Mouse (Mus musculus) forebrain, embryonic 12.5 days (tissue): ENCODE data around the gene Mycl. TPM values are rescaled to one million over a fixed set of nuclear protein-coding genes. Genes with fewer than 3 reads are reported as not detected.
A peak's percentile ranks its signal among the peaks of the same experiment; 100 is the strongest.

ENCODE experiments used
- ATAC-seq: fragments of 200-750 bp; cut with Nextera tagmentation; 2 replicates; pipeline ENCODE4 v1.8.0; 2017; ENCODE audit warnings: moderate TSS enrichment; ENCODE audit not compliant: low FRiP score
- H3K27ac ChIP-seq: fragments of 300-500 bp; sonication (generic); 2 replicates; pipeline ENCODE4 v1.5.1; 2016; ENCODE audit warnings: mild to moderate bottlenecking
- H3K27me3 ChIP-seq: fragments of 300-500 bp; sonication (generic); 2 replicates; pipeline ENCODE4 v1.6.1; 2016; ENCODE audit warnings: mild to moderate bottlenecking
- H3K36me3 ChIP-seq: fragments of 300-500 bp; sonication (generic); replicated peaks from 2 replicates; pipeline ENCODE4 v1.6.1; 2016; ENCODE audit warnings: mild to moderate bottlenecking
- H3K4me1 ChIP-seq: fragments of 300-500 bp; sonication (generic); 2 replicates; pipeline ENCODE4 v1.6.1; 2016
- H3K4me2 ChIP-seq: fragments of 300-500 bp; sonication (generic); 2 replicates; pipeline ENCODE4 v1.6.1; 2016; ENCODE audit warnings: mild to moderate bottlenecking, moderate library complexity
- H3K4me3 ChIP-seq: fragments of 300-500 bp; sonication (generic); replicated peaks from 2 replicates; pipeline ENCODE4 v1.5.1; 2016; ENCODE audit warnings: mild to moderate bottlenecking
- H3K9ac ChIP-seq: fragments of 300-500 bp; sonication (generic); 2 replicates; pipeline ENCODE4 v1.6.1; 2016; ENCODE audit warnings: mild to moderate bottlenecking
- H3K9me3 ChIP-seq: fragments of 300-500 bp; sonication (generic); 2 replicates; pipeline ENCODE4 v1.6.1; 2016
- WGBS: fragments of 180-500 bp; shearing (Covaris S2); methylation state at CpG from one replicate; pipeline ENCODE4 v1.1.7; 2016; 5-methylcytosine and 5-hydroxymethylcytosine counted together
- polyA plus RNA-seq: library from polyadenylated mRNA; unstranded; fragments of >200 nt; fragmentation: Nextera tagmentation; extraction: Ambion mirVana; gene quantifications from 2 replicates; pipeline ENCODE4 v1.2.1, GENCODE M21; 2016

Mycl gene
- polyA plus RNA-seq: 84.0 and 84.3 TPM in 2 replicates

- Histone ChIP-seq H3K4me1 (peaks cover 30% of the 10 kb centered on the region), H3K9me3 (no peaks in the 10 kb centered on the region), H3K27me3 (no peaks in the 10 kb centered on the region), H3K4me3 (peak within 1 kb of the TSS; percentile 88), H3K9ac (peak within 1 kb of the TSS; percentile 94), H3K27ac (peak within 1 kb of the TSS; percentile 96), H3K36me3 (peaks cover 7% of the 10 kb centered on the region), H3K4me2 (peak within 1 kb of the TSS; percentile 86)
- WGBS: under 1% methylated on average over 69 of the region's 69 CpGs
- ATAC-seq: peak; percentile 74
Observed at GRCm38 (mm10) chr4:122995404-122996220, at the start of gene Mycl. TSS of gene Mycl (plus strand) at chr4:122995652.

DNA sequence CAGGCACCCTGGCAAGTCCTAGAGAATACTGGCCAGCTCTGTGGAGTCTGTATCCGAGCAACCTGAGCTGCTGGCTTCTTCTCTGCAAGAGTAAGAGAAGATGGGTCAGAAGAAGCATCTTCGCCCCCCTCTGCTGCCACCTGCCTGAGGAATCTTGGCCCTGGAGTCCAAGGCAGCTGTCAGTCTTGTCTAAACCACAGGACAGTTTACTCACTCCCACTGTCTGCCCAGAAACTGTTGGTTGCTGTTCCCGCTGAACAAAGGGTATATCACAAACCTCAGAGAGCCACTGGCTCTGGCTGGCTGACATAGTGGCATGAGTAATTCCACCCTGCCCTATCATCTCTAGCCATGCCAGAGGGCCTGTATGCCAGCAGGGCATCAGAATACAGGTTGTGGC is 48.2 kb upstream of the Mycl start:
- 91% methylated on average over 3 of the region's 3 CpGs for WGBS
- peaks cover 62% of the 10 kb centered on the region for H3K36me3 ChIP-seq
- H3K4me1 ChIP-seq: no peaks in the 10 kb centered on the region
- H3K9ac ChIP-seq: no peak overlapping the region
- no peak overlapping the region for H3K27ac ChIP-seq
- H3K9me3 ChIP-seq: no peaks in the 10 kb centered on the region
- H3K4me2 ChIP-seq: no peak overlapping the region
- H3K4me3 ChIP-seq: no peak overlapping the region
- no peak for ATAC-seq
- H3K27me3 ChIP-seq: no peaks in the 10 kb centered on the region

DNA sequence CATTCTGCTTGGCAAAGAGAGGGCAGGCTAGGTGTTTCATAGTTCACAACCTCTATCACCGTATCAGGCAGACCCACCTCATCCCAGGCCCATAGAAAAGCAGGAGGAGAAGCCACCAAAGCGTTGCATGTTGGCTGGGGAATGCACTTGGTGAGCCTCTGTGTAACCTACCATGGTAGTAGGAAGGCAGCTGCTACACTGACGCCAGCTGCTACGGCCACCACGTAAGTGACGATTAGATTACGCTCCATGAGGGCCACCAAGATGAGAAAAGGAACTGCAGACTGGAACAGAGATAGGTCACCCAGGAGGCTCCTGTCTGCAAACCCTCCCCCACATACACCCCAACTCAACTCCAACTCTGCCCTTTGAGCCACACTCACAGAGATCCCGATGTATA is 46.4 kb upstream of the Mycl start:
- Histone ChIP-seq H3K4me2 (no peak overlapping the region), H3K4me1 (no peaks in the 10 kb centered on the region), H3K27ac (no peak overlapping the region), H3K36me3 (peaks cover 64% of the 10 kb centered on the region), H3K9ac (no peak overlapping the region), H3K9me3 (no peaks in the 10 kb centered on the region), H3K4me3 (no peak overlapping the region), H3K27me3 (no peaks in the 10 kb centered on the region)
- no peak for ATAC-seq
- 95% methylated on average over 8 of the region's 8 CpGs for WGBS

GRCm38 (mm10) chr4:122954680-122955411 is 40.6 kb upstream of the Mycl start:
- 63% methylated on average over 5 of the region's 5 CpGs for WGBS
- Histone ChIP-seq H3K27me3 (no peaks in the 10 kb centered on the region), H3K4me2 (peak overlapping the region; percentile 50)

DNA sequence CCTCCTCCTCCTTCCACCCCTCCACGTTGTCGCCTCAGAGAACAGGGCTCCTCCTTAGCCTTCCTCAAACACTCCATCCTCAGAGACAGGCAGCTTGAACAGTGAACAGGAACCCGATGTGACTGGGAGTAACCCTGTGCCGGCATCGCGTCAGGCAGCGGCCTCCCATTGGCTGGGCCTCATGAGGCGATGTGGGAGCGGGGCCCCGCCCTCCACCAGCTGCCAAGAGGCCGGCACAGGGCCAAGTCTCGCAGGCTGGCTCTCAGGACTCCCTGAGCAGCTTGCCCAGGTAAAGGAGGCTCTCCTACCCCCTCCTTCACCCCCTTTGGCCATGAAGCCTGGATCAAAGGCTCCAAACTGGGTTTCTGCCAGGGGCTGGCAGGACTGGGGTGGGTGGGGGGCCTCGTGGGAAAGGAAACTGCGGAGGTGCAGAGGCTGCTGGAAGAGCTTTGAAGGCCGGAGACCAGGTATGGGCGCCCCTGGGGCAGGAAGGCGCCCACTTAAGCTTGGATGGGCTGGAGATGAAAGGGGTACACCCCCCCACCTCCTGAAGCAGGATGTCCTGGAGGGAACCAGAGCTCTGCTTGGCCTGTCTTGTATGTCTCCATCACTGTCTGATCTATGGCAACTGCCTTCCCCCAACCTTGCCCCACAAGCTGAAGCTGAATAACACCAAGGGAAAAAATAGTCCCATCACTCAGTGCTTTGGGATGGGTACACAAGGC is 39.9 kb upstream of the Mycl start:
- peak overlapping the region; percentile 23 for H3K4me3 ChIP-seq
- H3K4me2 ChIP-seq: peak overlapping the region; percentile 50
- H3K27me3 ChIP-seq: no peaks in the 10 kb centered on the region
- no peaks in the 10 kb centered on the region for H3K9me3 ChIP-seq
- 10% methylated on average over 17 of the region's 17 CpGs for WGBS
- peak overlapping the region; percentile 5; the same call in 1 of the 2 replicates for H3K9ac ChIP-seq
- peak overlapping the region; percentile 93 for H3K27ac ChIP-seq
- H3K4me1 ChIP-seq: peaks cover 38% of the 10 kb centered on the region
- peaks cover 41% of the 10 kb centered on the region for H3K36me3 ChIP-seq
- peak; percentile 96 for ATAC-seq

More at GRCm38 (mm10) chr4:122954680-122955411, 40.6 kb upstream of the Mycl start:
- H3K9ac ChIP-seq: no peak overlapping the region
- ATAC-seq: no peak; the same call in 1 of the 2 replicates
- no peaks in the 10 kb centered on the region for H3K9me3 ChIP-seq
- peaks cover 35% of the 10 kb centered on the region for H3K4me1 ChIP-seq
- peak overlapping the region; percentile 93 for H3K27ac ChIP-seq
- peaks cover 48% of the 10 kb centered on the region for H3K36me3 ChIP-seq
- H3K4me3 ChIP-seq: peak overlapping the region; percentile 23

GRCm38 (mm10) chr4:122956301-122956700 is 39.2 kb upstream of the Mycl start:
- no peak for ATAC-seq
- Histone ChIP-seq H3K4me2 (no peak overlapping the region), H3K27me3 (no peaks in the 10 kb centered on the region), H3K4me3 (no peak overlapping the region), H3K9me3 (no peaks in the 10 kb centered on the region), H3K27ac (0 out of 2 replicates have a peak overlapping the region, but pooled peaks have one; percentile 36), H3K9ac (no peak overlapping the region), H3K4me1 (peaks cover 41% of the 10 kb centered on the region), H3K36me3 (peaks cover 34% of the 10 kb centered on the region)
- 88% methylated on average over 4 of the region's 6 CpGs for WGBS

DNA sequence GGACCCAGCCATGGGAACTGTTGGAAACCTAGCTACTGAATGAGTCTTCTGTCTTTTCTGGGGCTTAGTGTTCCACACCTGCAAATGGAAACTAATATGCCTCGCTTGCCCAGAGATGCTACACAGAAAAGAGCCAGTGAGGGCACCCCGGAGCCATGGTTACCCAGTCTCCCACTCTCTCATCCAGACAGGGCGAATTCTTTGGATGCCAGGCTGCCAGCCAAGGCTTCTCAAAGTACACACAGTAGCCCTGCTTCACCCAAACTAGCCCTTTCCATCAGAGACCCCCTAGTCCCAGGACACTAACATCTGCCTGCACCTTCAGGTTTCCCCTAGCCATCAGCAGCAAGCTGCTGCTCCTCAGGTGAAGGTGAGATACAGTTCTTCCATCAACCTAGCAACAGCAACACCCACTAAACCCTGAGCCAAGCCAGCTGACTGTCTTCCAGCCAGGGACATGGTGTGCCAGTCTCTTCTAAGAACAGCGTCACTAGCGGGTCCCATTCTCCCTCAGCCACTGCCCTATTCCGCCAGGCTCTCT is 36.9 kb upstream of the Mycl start:
- Histone ChIP-seq H3K27me3 (0 out of 2 replicates have a peak, but pooled peaks cover 7% of the 10 kb centered on the region), H3K4me2 (0 out of 2 replicates have a peak overlapping the region, but pooled peaks have one; percentile 17), H3K4me3 (no peak overlapping the region), H3K36me3 (peaks cover 27% of the 10 kb centered on the region), H3K4me1 (peaks cover 60% of the 10 kb centered on the region), H3K9me3 (no peaks in the 10 kb centered on the region), H3K9ac (no peak overlapping the region), H3K27ac (peak overlapping the region; percentile 42; the same call in 1 of the 2 replicates)
- WGBS: 86% methylated on average over 6 of the region's 6 CpGs
- no peak for ATAC-seq

- 4% methylated on average over 8 of the region's 8 CpGs for WGBS
- no peak overlapping the region; the same call in 1 of the 2 replicates for H3K27ac ChIP-seq
- peak overlapping the region; percentile 96 for H3K4me2 ChIP-seq
- no peaks in the 10 kb centered on the region for H3K9me3 ChIP-seq
- peaks cover 56% of the 10 kb centered on the region for H3K4me1 ChIP-seq
- H3K9ac ChIP-seq: peak overlapping the region; percentile 69
- H3K36me3 ChIP-seq: peaks cover 23% of the 10 kb centered on the region
- ATAC-seq: no peak
- 0 out of 2 replicates have a peak, but pooled peaks cover 7% of the 10 kb centered on the region for H3K27me3 ChIP-seq
- peak overlapping the region; percentile 65 for H3K4me3 ChIP-seq
Observed at GRCm38 (mm10) chr4:122959816-122960215, 35.6 kb upstream of the Mycl start.

DNA sequence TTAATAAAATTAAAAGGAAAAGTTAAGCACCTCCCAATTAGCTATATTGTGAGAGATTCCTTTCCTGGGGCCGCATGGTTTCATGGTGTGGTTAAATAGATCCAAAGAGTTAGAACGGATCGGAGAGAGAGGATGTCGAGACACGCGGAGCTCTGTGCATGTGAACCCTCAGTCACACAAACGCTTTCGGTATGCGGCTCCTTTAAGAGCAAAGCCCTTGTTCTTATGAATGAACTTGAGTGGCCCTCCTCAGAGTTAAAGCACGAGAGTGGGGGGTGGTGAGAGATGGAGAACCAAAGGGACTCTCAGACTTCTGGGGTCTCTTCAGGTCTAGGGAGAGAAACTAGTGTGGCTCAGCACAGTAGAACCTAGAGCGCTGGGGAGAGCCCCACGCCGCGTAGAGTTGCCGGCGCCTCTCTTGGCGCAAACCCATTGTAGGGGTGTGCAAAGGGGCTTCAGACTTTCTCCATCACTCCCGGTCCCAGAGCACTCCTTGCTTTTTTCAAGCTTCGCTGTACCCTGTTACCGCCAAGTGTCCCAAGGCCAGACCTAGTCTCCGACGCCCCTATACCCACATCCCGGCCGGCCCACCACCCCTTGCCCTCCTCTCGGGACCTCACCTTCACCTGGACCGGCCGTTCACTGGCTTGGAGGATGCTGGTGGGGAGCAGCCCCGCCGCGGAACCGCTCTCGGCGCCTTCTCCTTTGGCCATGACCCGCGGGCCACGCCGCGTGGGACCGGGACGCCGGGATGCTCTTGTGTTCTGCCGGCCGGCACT is 34.9 kb upstream of the Mycl start:
- Histone ChIP-seq H3K4me1 (peaks cover 50% of the 10 kb centered on the region), H3K9ac (peak overlapping the region; percentile 69), H3K9me3 (no peaks in the 10 kb centered on the region), H3K36me3 (peaks cover 23% of the 10 kb centered on the region), H3K4me3 (peak overlapping the region; percentile 65), H3K27me3 (0 out of 2 replicates have a peak, but pooled peaks cover 7% of the 10 kb centered on the region), H3K4me2 (peak overlapping the region; percentile 96), H3K27ac (peak overlapping the region; percentile 60)
- peak; percentile 54 for ATAC-seq
- under 1% methylated on average over 43 of the region's 43 CpGs for WGBS

DNA sequence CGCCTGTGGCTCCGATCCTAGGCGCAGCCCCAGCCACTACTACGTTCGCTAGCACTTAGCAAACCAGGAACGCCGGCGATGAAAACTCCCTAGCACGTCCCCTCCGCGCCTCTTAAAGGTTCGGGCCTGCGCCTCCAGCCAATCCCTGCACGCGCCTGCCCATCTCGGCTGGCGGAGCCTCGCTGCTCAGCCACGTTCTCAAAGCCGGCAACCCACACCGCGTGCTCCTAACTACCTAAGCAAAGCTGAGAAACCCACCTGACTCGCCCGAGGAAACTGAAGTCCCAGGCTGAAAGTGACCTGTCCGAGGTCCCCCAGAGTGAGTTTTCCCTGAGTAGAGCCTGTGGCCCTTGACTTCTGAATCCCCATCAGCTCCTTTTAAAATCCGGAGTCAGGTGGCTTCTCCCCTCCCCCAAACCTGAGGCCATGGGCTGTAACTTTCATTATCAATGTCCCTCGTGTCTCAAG is 34.3 kb upstream of the Mycl start, which contains the start of gene Mfsd2a:
Gene Mfsd2a, minus strand, starts transcription at position 89 of the 468 bp plus-strand sequence.
- no peaks in the 10 kb centered on the region for H3K9me3 ChIP-seq
- peak within 1 kb of the TSS; percentile 65 for H3K4me3 ChIP-seq
- peak within 1 kb of the TSS; percentile 69 for H3K9ac ChIP-seq
- WGBS: under 1% methylated on average over 27 of the region's 27 CpGs
- H3K4me1 ChIP-seq: peaks cover 43% of the 10 kb centered on the region
- ATAC-seq: peak; percentile 81
- H3K4me2 ChIP-seq: peak within 1 kb of the TSS; percentile 96
- H3K36me3 ChIP-seq: peaks cover 23% of the 10 kb centered on the region
- peak within 1 kb of the TSS; percentile 60 for H3K27ac ChIP-seq
- 0 out of 2 replicates have a peak, but pooled peaks cover 7% of the 10 kb centered on the region for H3K27me3 ChIP-seq

- Histone ChIP-seq H3K27me3 (0 out of 2 replicates have a peak, but pooled peaks cover 7% of the 10 kb centered on the region), H3K4me2 (peak overlapping the region; percentile 96), H3K27ac (no peak overlapping the region), H3K4me1 (peaks cover 41% of the 10 kb centered on the region), H3K36me3 (peaks cover 23% of the 10 kb centered on the region), H3K4me3 (peak overlapping the region; percentile 65), H3K9ac (peak overlapping the region; percentile 69; the same call in 1 of the 2 replicates), H3K9me3 (no peaks in the 10 kb centered on the region)
- 14% methylated on average over 6 of the region's 6 CpGs for WGBS
- ATAC-seq: no peak
Observed at GRCm38 (mm10) chr4:122961589-122961988, 33.9 kb upstream of the Mycl start.
